Mouse (Mus musculus) heart, postnatal 36 days (tissue): ENCODE results near the gene Arsb. TPM values are rescaled to one million over a fixed set of nuclear protein-coding genes. Genes with fewer than 3 reads are reported as not detected.

Experiments used
- microRNA-seq, 2 experiments: library from miRNA; unstranded; fragments of <30 nt; microRNA quantifications; one replicate each; pipeline ENCODE4 v1.2.0; 2021; ENCODE audit warnings: borderline number of aligned reads in 2 of 2
- total RNA-seq, 2 experiments: library from RNA; stranded (reverse); gene quantifications; 2 replicates each; pipeline ENCODE4 v1.2.3; 2021

Arsb gene
- total RNA-seq, 2 experiments from 2014 or later, result 5.6 to 6.2 TPM

Small RNA genes lying within 50 kb of the gene (microRNA-seq; reads per million reads assigned to microRNA genes)
- 0 reads per million in 2 experiments for gene Gm25534
- 0 reads per million in 2 experiments for gene Mir5624

Other genes with a start within 250 kb of the Arsb start
- gene Bhmt, start 133.7 kb upstream of the Arsb start, total RNA-seq, result not detected
- gene Bhmt2, start 97.3 kb upstream of the Arsb start, total RNA-seq, result not detected
- gene Dmgdh, start 97.2 kb upstream of the Arsb start, total RNA-seq, result not detected